In the genomic region with DNA sequence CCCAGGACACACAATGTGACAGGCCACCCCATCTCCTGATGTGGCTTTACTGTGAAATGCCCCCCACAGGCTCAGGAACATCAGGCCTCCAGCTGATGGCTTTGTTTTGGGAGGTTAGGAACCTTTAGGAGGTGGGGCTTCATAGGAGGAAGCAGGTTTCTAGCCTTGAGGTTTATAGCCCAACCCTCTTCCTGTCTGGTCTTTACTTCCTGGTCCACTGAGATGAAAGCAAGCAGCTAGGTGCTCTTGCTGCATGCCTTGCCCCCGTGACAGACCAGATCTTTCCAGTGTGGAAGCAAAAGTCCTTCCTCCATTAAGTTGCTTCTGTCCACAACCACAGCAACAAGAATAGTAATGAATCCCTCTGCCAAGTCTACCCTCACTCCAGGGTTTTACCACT, we compare ENCODE assay signal across 9 mouse cellular contexts. TPM values are rescaled to one million over a fixed set of nuclear protein-coding genes. Genes with fewer than 3 reads are reported as not detected.
DNase-seq lines count a peak whose midpoint lies in the region; ATAC-seq lines count a peak whose summit lies in the region.
"Had no signal": no experiment of that assay in that cellular context is flagged by ENCODE, and none has a peak within 500 bp of the region (broad histone marks: within the 10 kb centered on the region; RNA-seq: fewer than 3 reads in every experiment).

No protein-coding gene starts in this region.

- ATAC-seq in hindbrain, embryonic 13.5 days (ENCODE audit: low FRiP score): no peak
- no peak for ATAC-seq in hindbrain, embryonic 12.5 days (ENCODE audit: low FRiP score)
- peak; percentile 86 for ATAC-seq in granulocyte monocyte progenitor cell, adult 5-6 weeks (replicated peaks; ENCODE audit: poor library complexity, severe bottlenecking)
- ATAC-seq in midbrain, embryonic 16.5 days: no peak
- no peak for ATAC-seq in liver, embryonic 11.5 days (replicated peaks; ENCODE audit: low FRiP score)

- no peak overlapping the region for H3K4me2 ChIP-seq in hindbrain, embryonic 13.5 days
- H3K4me2 ChIP-seq in hindbrain, embryonic 12.5 days (replicated peaks): no peak overlapping the region
- no peak overlapping the region for H3K4me2 ChIP-seq in midbrain, embryonic 16.5 days (ENCODE audit: low read length)
- no peak overlapping the region for H3K4me2 ChIP-seq in liver, embryonic 11.5 days

- H3K4me3 ChIP-seq in hindbrain, embryonic 13.5 days: no peak overlapping the region
- no peak overlapping the region for H3K4me3 ChIP-seq in hindbrain, embryonic 12.5 days
- no peak overlapping the region for H3K4me3 ChIP-seq in midbrain, embryonic 16.5 days (ENCODE audit: low read depth, low read length)
- H3K4me3 ChIP-seq in liver, embryonic 11.5 days (ENCODE audit: low read depth, low read length): no peak overlapping the region

- H3K9me3 ChIP-seq in hindbrain, embryonic 13.5 days: no peaks in the 10 kb centered on the region
- H3K9me3 ChIP-seq in hindbrain, embryonic 12.5 days (replicated peaks): no peaks in the 10 kb centered on the region
- H3K9me3 ChIP-seq in midbrain, embryonic 16.5 days (replicated peaks; ENCODE audit: control insufficient read depth, low read length, poor library complexity, severe bottlenecking): no peaks in the 10 kb centered on the region
- no peaks in the 10 kb centered on the region for H3K9me3 ChIP-seq in liver, embryonic 11.5 days (ENCODE audit: control insufficient read depth, low read length)

- H3K4me1 ChIP-seq in hindbrain, embryonic 13.5 days (replicated peaks): peaks cover 77% of the 10 kb centered on the region
- peaks cover 76% of the 10 kb centered on the region for H3K4me1 ChIP-seq in hindbrain, embryonic 12.5 days
- peaks cover 63% of the 10 kb centered on the region for H3K4me1 ChIP-seq in midbrain, embryonic 16.5 days (ENCODE audit: control insufficient read depth, insufficient read depth, low read length)
- peaks cover 34% of the 10 kb centered on the region for H3K4me1 ChIP-seq in liver, embryonic 11.5 days (replicated peaks; ENCODE audit: control insufficient read depth, insufficient read depth, low read length)

- H3K9ac ChIP-seq in hindbrain, embryonic 13.5 days: no peak overlapping the region; the same call in 1 of the 2 replicates
- H3K9ac ChIP-seq in hindbrain, embryonic 12.5 days: no peak overlapping the region
- no peak overlapping the region for H3K9ac ChIP-seq in midbrain, embryonic 16.5 days (ENCODE audit: low read depth, low read length)
- no peak overlapping the region for H3K9ac ChIP-seq in liver, embryonic 11.5 days (ENCODE audit: low read depth, low read length)

- DNase-seq in CD4-positive helper T cell, adult 2 months (ENCODE audit: low read depth, low spot score): peak; percentile 55
- DNase-seq in cerebellum, adult 11-12 months: no peak
- no peak for DNase-seq in liver, embryonic 11.5 days (ENCODE audit: low spot score)
- no peak for DNase-seq in lung, postnatal 36 days
- DNase-seq: kidney, adult 18-20 months had no signal

- peak overlapping the region; percentile 58 for H3K27ac ChIP-seq in hindbrain, embryonic 13.5 days
- H3K27ac ChIP-seq in hindbrain, embryonic 12.5 days: no peak overlapping the region
- peak overlapping the region; percentile 45; the same call in 1 of the 2 replicates for H3K27ac ChIP-seq in midbrain, embryonic 16.5 days (ENCODE audit: low read length)
- H3K27ac ChIP-seq in liver, embryonic 11.5 days (ENCODE audit: low read depth, low read length): no peak overlapping the region

- H3K27me3 ChIP-seq in hindbrain, embryonic 13.5 days: 0 out of 2 replicates have a peak, but pooled peaks cover 3% of the 10 kb centered on the region
- no peaks in the 10 kb centered on the region for H3K27me3 ChIP-seq in hindbrain, embryonic 12.5 days
- H3K27me3 ChIP-seq in midbrain, embryonic 16.5 days (ENCODE audit: control insufficient read depth, insufficient read depth, low read depth, low read length): no peaks in the 10 kb centered on the region
- no peaks in the 10 kb centered on the region for H3K27me3 ChIP-seq in liver, embryonic 11.5 days (replicated peaks; ENCODE audit: control insufficient read depth, insufficient read depth, low read length)

- 68% methylated on average over 1 of the region's 1 CpGs for WGBS in hindbrain, embryonic 13.5 days
- WGBS in hindbrain, embryonic 12.5 days: 59% methylated on average over 1 of the region's 1 CpGs
- WGBS in midbrain, embryonic 16.5 days: 73% methylated on average over 1 of the region's 1 CpGs
- 42% methylated on average over 1 of the region's 1 CpGs for WGBS in liver, embryonic 11.5 days

- 0 out of 2 replicates have a peak, but pooled peaks cover 3% of the 10 kb centered on the region for H3K36me3 ChIP-seq in hindbrain, embryonic 13.5 days
- peaks cover 1% of the 10 kb centered on the region; the same call in 1 of the 2 replicates for H3K36me3 ChIP-seq in hindbrain, embryonic 12.5 days
- H3K36me3 ChIP-seq in midbrain, embryonic 16.5 days (ENCODE audit: control insufficient read depth, insufficient read depth, low read length): no peaks in the 10 kb centered on the region
- H3K36me3 ChIP-seq in liver, embryonic 11.5 days (ENCODE audit: control insufficient read depth, insufficient read depth, low read length): no peaks in the 10 kb centered on the region

RNA-seq across cellular contexts. Expression of a gene that starts 38.0 kb away (rescaled TPM):
- 24.7 and 26.5 TPM in 2 replicates for polyA plus RNA-seq in hindbrain, embryonic 13.5 days (2015; fragmentation: Nextera tagmentation; extraction: Ambion mirVana)
- polyA plus RNA-seq in hindbrain, embryonic 12.5 days (2016; fragmentation: Nextera tagmentation; extraction: Ambion mirVana): 36.4 and 37.5 TPM in 2 replicates
- 1.0 and 1.4 TPM in 2 replicates for total RNA-seq in granulocyte monocyte progenitor cell, adult 5-6 weeks (2014; fragmentation: Nextera tagmentation)
- total RNA-seq in granulocyte monocyte progenitor cell, adult 5-6 weeks (2017): 1.9 and 2.4 TPM in 2 replicates
- 21.7 and 26.2 TPM in 2 replicates for polyA plus RNA-seq in midbrain, embryonic 16.5 days (2015; fragmentation: Nextera tagmentation; extraction: Ambion mirVana)
- 4.7 and 4.8 TPM in 2 replicates for polyA plus RNA-seq in liver, embryonic 11.5 days (2014; fragmentation: Nextera tagmentation; extraction: Ambion mirVana)

Comparison
In these comparisons a context has a peak if more than half of its experiments do, and no peak if none do; other contexts are left out.
1. H3K27ac ChIP-seq: peak in hindbrain, embryonic 13.5 days (single experiment) and midbrain, embryonic 16.5 days (single experiment); none in hindbrain, embryonic 12.5 days (single experiment) and liver, embryonic 11.5 days (single experiment).